10 mouse cellular contexts compared by ENCODE assay signal in genomic region chr7:138006971-138007370, GRCm38 (mm10).
DNase-seq lines count a peak whose midpoint lies in the region; ATAC-seq and TF ChIP-seq lines count a peak whose summit lies in the region.
"Had no signal": no experiment of that assay in that cellular context is flagged by ENCODE, and none has a peak within 500 bp of the region (broad histone marks: within the 10 kb centered on the region; RNA-seq: fewer than 3 reads in every experiment).

No protein-coding gene starts in this region.

- no peak for TF ChIP-seq POLR2A in kidney, adult 2 months (IDR thresholded peaks at IDR 0.05; ENCODE audit: low read depth, low read length)

- no peaks in the 10 kb centered on the region for H3K27me3 ChIP-seq in kidney, adult 2 months (replicated peaks; ENCODE audit: control insufficient read depth, insufficient read depth, low read length)
- H3K27me3 ChIP-seq: Patski had no signal

- H3K4me1 ChIP-seq in kidney, adult 2 months (ENCODE audit: control insufficient read depth, insufficient read depth, low read length) = no peaks in the 10 kb centered on the region

- no peak overlapping the region for H3K4me3 ChIP-seq in kidney, adult 2 months (ENCODE audit: insufficient read depth, low read depth, low read length)

- no peaks in the 10 kb centered on the region for H3K36me3 ChIP-seq in kidney, adult 2 months (ENCODE audit: control insufficient read depth, insufficient read depth, low read length)

- DNase-seq in kidney, postnatal 4 days = peak; percentile 4 to 7
- no peak for DNase-seq in kidney, adult 2 months
- peak; percentile 5 to 11 for DNase-seq in cerebellum, adult 18-20 months
- DNase-seq in gastrocnemius, postnatal 25 days = peak; percentile 18
- peak; percentile 80 for DNase-seq in left cerebral cortex, postnatal 4 days
- no peak for DNase-seq in lung, adult 18-20 months
- no peak for DNase-seq in c-Kit-positive CD71-positive TER-119-positive erythroid progenitor cells, embryonic 14.5 days (ENCODE audit: low spot score)
- DNase-seq: lung, embryonic 14.5 days had no signal

- WGBS in kidney, adult 2 months = 66% methylated on average over 3 of the region's 3 CpGs

- no peak for ATAC-seq in monocyte, adult 5-6 weeks (replicated peaks; ENCODE audit: insufficient number of reproducible peaks, low FRiP score, low TSS enrichment, poor library complexity, severe bottlenecking)
- ATAC-seq: Patski had no signal

- H3K27ac ChIP-seq in kidney, adult 2 months (ENCODE audit: insufficient read depth, low read depth, low read length) = no peak overlapping the region

- intact Hi-C loops in left cerebral cortex, postnatal 4 days (cut with DNase I) = no loop called here

- no peak for TF ChIP-seq CTCF in kidney, adult 2 months (conservative IDR thresholded peaks at IDR 0.05; ENCODE audit: insufficient read depth, insufficient read length, low read depth, low read length)

Comparison
In these comparisons a context has a peak if more than half of its experiments do, and no peak if none do; other contexts are left out.
1. DNase-seq: peak in kidney, postnatal 4 days (2 of 2), cerebellum, adult 18-20 months (2 of 2), gastrocnemius, postnatal 25 days (single experiment) and left cerebral cortex, postnatal 4 days (single experiment); none in kidney, adult 2 months (single experiment), lung, adult 18-20 months (0 of 2) and c-Kit-positive CD71-positive TER-119-positive erythroid progenitor cells, embryonic 14.5 days (single experiment).